Mouse (Mus musculus) MEL (cell line): ENCODE measurements around the gene Kazn. TPM values are rescaled to one million over a fixed set of nuclear protein-coding genes. Genes with fewer than 3 reads are reported as not detected.

ENCODE experiments used
- DNase-seq: peaks from one replicate; pipeline ENCODE4 v3.0.0; 2011; ENCODE audit warnings: low read depth, low spot score
- H3K27ac ChIP-seq: 2 replicates; pipeline ENCODE4 v1.5.1; 2012; ENCODE audit warnings: low read depth, mild to moderate bottlenecking, control low read depth, low read length, moderate library complexity; ENCODE audit not compliant: control insufficient read depth
- H3K27me3 ChIP-seq, 2 experiments: fragments of 150-350 bp in 1 of 2; sonication (generic) in 1 of 2; 2 replicates each; pipeline ENCODE4 v1.6.1; 2012; ENCODE audit warnings: low read length in 2 of 2, mild to moderate bottlenecking in 2 of 2, improper control_type of control experiment in 1 of 2, moderate library complexity in 1 of 2; ENCODE audit not compliant: insufficient read depth in 2 of 2, control insufficient read depth in 1 of 2
- H3K36me3 ChIP-seq, 2 experiments: 2 replicates each; pipeline ENCODE4 v1.6.1; 2012 to 2014; ENCODE audit warnings: low read length in 2 of 2, improper control_type of control experiment in 1 of 2, inconsistent platforms in 1 of 2, mild to moderate bottlenecking in 1 of 2; ENCODE audit not compliant: insufficient read depth in 2 of 2, control insufficient read depth in 1 of 2
- H3K4me1 ChIP-seq, 2 experiments: fragments of 150-350 bp in 1 of 2; sonication (generic) in 1 of 2; 2 replicates each; pipeline ENCODE4 v1.6.1; 2012; ENCODE audit warnings: low read length in 2 of 2, improper control_type of control experiment in 1 of 2, mild to moderate bottlenecking in 1 of 2; ENCODE audit not compliant: insufficient read depth in 2 of 2, control insufficient read depth in 1 of 2
- H3K4me3 ChIP-seq, 2 experiments: fragments of 150-350 bp in 1 of 2; sonication (generic) in 1 of 2; 2 replicates each; pipeline ENCODE4 v1.5.1; 2012; ENCODE audit warnings: low read depth in 2 of 2, low read length in 2 of 2, mild to moderate bottlenecking in 2 of 2, moderate library complexity in 2 of 2, control low read depth in 1 of 2, improper control_type of control experiment in 1 of 2; ENCODE audit not compliant: control insufficient read depth in 1 of 2, insufficient read depth in 1 of 2
- H3K79me2 ChIP-seq: 2 replicates; pipeline ENCODE4 v1.6.1; 2012; ENCODE audit warnings: mild to moderate bottlenecking, low read length, moderate library complexity; ENCODE audit not compliant: control insufficient read depth, poor library complexity, insufficient read depth
- H3K9ac ChIP-seq: 2 replicates; pipeline ENCODE4 v1.6.1; 2012; ENCODE audit warnings: low read depth, mild to moderate bottlenecking, control low read depth, low read length, moderate library complexity; ENCODE audit not compliant: control insufficient read depth, poor library complexity, severe bottlenecking
- H3K9me3 ChIP-seq: fragments of 150-350 bp; sonication (generic); replicated peaks from 2 replicates; pipeline ENCODE4 v1.6.1; 2012; ENCODE audit warnings: mild to moderate bottlenecking, low read length, improper control_type of control experiment, moderate library complexity; ENCODE audit not compliant: insufficient read depth
- CHD1 ChIP-seq: IDR thresholded peaks from 2 replicates; pipeline ENCODE4 v1.6.1; 2012; ENCODE audit warnings: low read depth, mild to moderate bottlenecking, inconsistent platforms, low read length, improper control_type of control experiment
- CHD2 ChIP-seq: IDR thresholded peaks from 2 replicates; pipeline ENCODE4 v1.6.1; 2011; ENCODE audit warnings: low read length, improper control_type of control experiment
- ELF1 ChIP-seq: IDR thresholded peaks from 2 replicates; pipeline ENCODE4 v1.6.1; 2014; ENCODE audit warnings: low read depth, mild to moderate bottlenecking, inconsistent platforms, low read length, improper control_type of control experiment, moderate library complexity
- EP300 ChIP-seq, 2 experiments: IDR thresholded peaks; 2 replicates each; pipeline ENCODE4 v1.6.1; 2011; ENCODE audit warnings: improper control_type of control experiment in 2 of 2, low read length in 2 of 2, low read depth in 1 of 2, mild to moderate bottlenecking in 1 of 2
- ETS1 ChIP-seq: IDR thresholded peaks from 2 replicates; pipeline ENCODE4 v1.6.1; 2012; ENCODE audit warnings: low read depth, mild to moderate bottlenecking, inconsistent platforms, low read length, improper control_type of control experiment, moderate library complexity
- GABPA ChIP-seq: IDR thresholded peaks from 2 replicates; pipeline ENCODE4 v1.6.1; 2012; ENCODE audit warnings: low read depth, mild to moderate bottlenecking, inconsistent platforms, low read length, improper control_type of control experiment, moderate library complexity
- GATA1 ChIP-seq: IDR thresholded peaks from 2 replicates; pipeline ENCODE4 v1.6.1; 2011; ENCODE audit warnings: low read depth, low read length, improper control_type of control experiment
- MAX ChIP-seq: IDR thresholded peaks from 2 replicates; pipeline ENCODE4 v1.6.1; 2011; ENCODE audit warnings: low read length, improper control_type of control experiment
- MAZ ChIP-seq: IDR thresholded peaks from 2 replicates; pipeline ENCODE4 v1.6.1; 2012; ENCODE audit warnings: low read depth, mild to moderate bottlenecking, inconsistent platforms, low read length, improper control_type of control experiment
- NELFE ChIP-seq: IDR thresholded peaks from 2 replicates; pipeline ENCODE4 v1.6.1; 2011; ENCODE audit warnings: low read depth, low read length, improper control_type of control experiment
- NRF1 ChIP-seq: IDR thresholded peaks from 2 replicates; pipeline ENCODE4 v1.6.1; 2014; ENCODE audit warnings: low read depth, mild to moderate bottlenecking, inconsistent platforms, low read length, improper control_type of control experiment, moderate library complexity; ENCODE audit not compliant: poor library complexity, insufficient read depth, severe bottlenecking
- RCOR1 ChIP-seq: IDR thresholded peaks from 2 replicates; pipeline ENCODE4 v1.6.1; 2012; ENCODE audit warnings: low read depth, mild to moderate bottlenecking, inconsistent platforms, low read length, improper control_type of control experiment
- TAL1 ChIP-seq: IDR thresholded peaks from 2 replicates; pipeline ENCODE4 v1.6.1; 2012; ENCODE audit warnings: mild to moderate bottlenecking, inconsistent platforms, low read length, moderate library complexity, mixed read lengths
- TBP ChIP-seq: IDR thresholded peaks from 2 replicates; pipeline ENCODE4 v1.8.0; 2011; ENCODE audit warnings: low read depth, low read length, improper control_type of control experiment
- TCF12 ChIP-seq: IDR thresholded peaks from 2 replicates; pipeline ENCODE4 v1.6.1; 2014; ENCODE audit warnings: low read depth, mild to moderate bottlenecking, inconsistent platforms, low read length, improper control_type of control experiment, moderate library complexity
- UBTF ChIP-seq: IDR thresholded peaks from 2 replicates; pipeline ENCODE4 v1.6.1; 2012; ENCODE audit warnings: low read depth, mild to moderate bottlenecking, inconsistent platforms, low read length, improper control_type of control experiment, moderate library complexity, borderline replicate concordance; ENCODE audit not compliant: insufficient read depth
- ZC3H11A ChIP-seq: IDR thresholded peaks from 2 replicates; pipeline ENCODE4 v1.6.1; 2012; ENCODE audit warnings: low read depth, mild to moderate bottlenecking, inconsistent platforms, low read length, improper control_type of control experiment
- ZKSCAN1 ChIP-seq: IDR thresholded peaks from 2 replicates; pipeline ENCODE4 v1.6.1; 2012; ENCODE audit warnings: low read depth, mild to moderate bottlenecking, inconsistent platforms, low read length, improper control_type of control experiment, moderate library complexity
- ZMIZ1 ChIP-seq: IDR thresholded peaks from 2 replicates; pipeline ENCODE4 v1.6.1; 2012; ENCODE audit warnings: low read depth, mild to moderate bottlenecking, inconsistent platforms, low read length, improper control_type of control experiment, moderate library complexity
- polyA plus RNA-seq, 2 experiments: library from polyadenylated mRNA; stranded (reverse) in 1 of 2; unstranded in 1 of 2; fragments of >175 nt in 1 of 2; fragments of >200 nt in 1 of 2; gene quantifications; 2 replicates each; pipeline versions ENCODE4 v1.2.1 to v1.2.4; 2012; ENCODE audit warnings: low replicate concordance in 2 of 2, low read depth in 1 of 2; ENCODE audit not compliant: insufficient read length in 2 of 2, insufficient read depth in 1 of 2, missing spikeins in 1 of 2
- total RNA-seq: library from RNA; depleted of rRNA; stranded (reverse); fragments of 300-350 nt; gene quantifications from 2 replicates; pipeline ENCODE4 v1.2.3, GENCODE M21; 2012

The Kazn gene
- total and polyA plus RNA-seq, 3 experiments, result not detected

- H3K27me3 ChIP-seq, result no peaks in the 10 kb centered on the region
- H3K9me3 ChIP-seq, result no peaks in the 10 kb centered on the region
- no peak for DNase-seq
- H3K9ac ChIP-seq, result no peak overlapping the region
- H3K36me3 ChIP-seq, result no peaks in the 10 kb centered on the region
- no peak overlapping the region for H3K27ac ChIP-seq
- TF ChIP-seq MAZ, result no peak
- TF ChIP-seq NRF1, result no peak
- H3K4me3 ChIP-seq, result no peak overlapping the region
- H3K79me2 ChIP-seq, result no peaks in the 10 kb centered on the region
- H3K4me1 ChIP-seq, result no peaks in the 10 kb centered on the region
Observed at GRCm38 (mm10) chr4:142244641-142245040, 5.4 kb upstream of the Kazn start.

- Histone ChIP-seq H3K27ac (no peak overlapping the region), H3K9me3 (no peaks in the 10 kb centered on the region), H3K27me3 (no peaks in the 10 kb centered on the region), H3K4me3 (no peak overlapping the region), H3K9ac (no peak overlapping the region), H3K4me1 (no peaks in the 10 kb centered on the region), H3K36me3 (no peaks in the 10 kb centered on the region), H3K79me2 (no peaks in the 10 kb centered on the region)
- DNase-seq, result no peak
- no peak for TF ChIP-seq ZC3H11A
- no peak for TF ChIP-seq GABPA
- no peak for TF ChIP-seq RCOR1
- TF ChIP-seq MAX, result no peak
- no peak for TF ChIP-seq ZKSCAN1
- no peak for TF ChIP-seq TCF12
- no peak for TF ChIP-seq CHD1
- no peak for TF ChIP-seq GATA1
- TF ChIP-seq UBTF, result no peak
- TF ChIP-seq CHD2, result no peak
- TF ChIP-seq EP300 (IDR thresholded peaks at IDR 0.05; ENCODE audit: low read depth in 1 of 2, low read length in 2 of 2), result no peak
- TF ChIP-seq ZMIZ1, result no peak
- TF ChIP-seq MAZ, result no peak
- TF ChIP-seq NRF1, result no peak
- TF ChIP-seq NELFE, result no peak
- TF ChIP-seq ETS1, result no peak
- no peak for TF ChIP-seq ELF1
- no peak for TF ChIP-seq TBP
- no peak for TF ChIP-seq TAL1
Observed at GRCm38 (mm10) chr4:142242750-142243383, 3.7 kb upstream of the Kazn start.
